Mouse (Mus musculus) hindbrain, postnatal 0 days (tissue): ENCODE data around the gene Tmeff1. TPM values are rescaled to one million over a fixed set of nuclear protein-coding genes. Genes with fewer than 3 reads are reported as not detected.

ENCODE experiments used
- ATAC-seq: fragments of 200-750 bp; cut with Nextera tagmentation; 2 replicates; pipeline ENCODE4 v1.8.0; 2017; ENCODE audit warnings: mild to moderate bottlenecking, moderate TSS enrichment, moderate library complexity
- DNase-seq: peaks from one replicate; pipeline ENCODE4 v3.0.0-alpha.2; 2015; ENCODE audit warnings: low spot score
- H3K27ac ChIP-seq: fragments of 300-500 bp; sonication (generic); 2 replicates; pipeline ENCODE4 v1.5.1; 2014; ENCODE audit warnings: mild to moderate bottlenecking
- H3K27me3 ChIP-seq: fragments of 300-500 bp; sonication (generic); 2 replicates; pipeline ENCODE4 v1.6.1; 2014; ENCODE audit warnings: low read length, mixed read lengths; ENCODE audit not compliant: insufficient read depth
- H3K36me3 ChIP-seq: fragments of 300-500 bp; sonication (generic); 2 replicates; pipeline ENCODE4 v1.6.1; 2014; ENCODE audit warnings: low read length, mixed read lengths; ENCODE audit not compliant: insufficient read depth
- H3K4me1 ChIP-seq: fragments of 300-500 bp; sonication (generic); 2 replicates; pipeline ENCODE4 v1.6.1; 2014; ENCODE audit warnings: antibody characterized with exemption, low read length, mixed read lengths; ENCODE audit not compliant: insufficient read depth
- H3K4me2 ChIP-seq: fragments of 300-500 bp; sonication (generic); 2 replicates; pipeline ENCODE4 v1.6.1; 2014; ENCODE audit warnings: low read depth, mild to moderate bottlenecking, low read length, moderate library complexity, mixed read lengths
- H3K4me3 ChIP-seq: fragments of 300-500 bp; sonication (generic); 2 replicates; pipeline ENCODE4 v1.5.1; 2014; ENCODE audit warnings: low read length
- H3K9ac ChIP-seq: fragments of 300-500 bp; sonication (generic); replicated peaks from 2 replicates; pipeline ENCODE4 v1.6.1; 2014; ENCODE audit warnings: mild to moderate bottlenecking, low read length, moderate library complexity, mixed read lengths
- H3K9me3 ChIP-seq: fragments of 300-500 bp; sonication (generic); 2 replicates; pipeline ENCODE4 v1.6.1; 2016; ENCODE audit warnings: low read length, mixed read lengths
- CTCF ChIP-seq: IDR thresholded peaks from 2 replicates; pipeline ENCODE4 v1.5.1; 2016; ENCODE audit warnings: antibody characterized with exemption, control low read depth, low read depth
- WGBS: fragments of 180-500 bp; shearing (Covaris S2); extraction: QIAGEN DNeasy Blood & Tissue Kit; methylation state at CpG from one replicate; pipeline ENCODE4 v1.1.7; 2014; 5-methylcytosine and 5-hydroxymethylcytosine counted together
- polyA plus RNA-seq: library from polyadenylated mRNA; unstranded; fragments of >200 nt; fragmentation: Nextera tagmentation; extraction: Ambion mirVana; gene quantifications from 2 replicates; pipeline ENCODE4 v1.2.1, GENCODE M21; 2015
- total RNA-seq: library from RNA; depleted of rRNA; stranded (reverse); fragments of >200 nt; gene quantifications from 2 replicates; pipeline ENCODE4 v1.2.3, GENCODE M21; 2014; rRNA removed

Tmeff1 gene
- total and polyA plus RNA-seq, 2 experiments from 2014 or later = 193 to 195 TPM

GRCm38 (mm10) chr4:48684593-48685187 is 99.7 kb downstream of the Tmeff1 start:
- Histone ChIP-seq H3K4me2 (no peak overlapping the region), H3K9ac (no peak overlapping the region), H3K36me3 (no peaks in the 10 kb centered on the region), H3K4me3 (no peak overlapping the region), H3K27ac (no peak overlapping the region), H3K9me3 (no peaks in the 10 kb centered on the region), H3K4me1 (no peaks in the 10 kb centered on the region), H3K27me3 (no peaks in the 10 kb centered on the region)
- DNase-seq (no peak), ATAC-seq (no peak)
- WGBS = 85% methylated on average over 7 of the region's 7 CpGs
- TF ChIP-seq CTCF = no peak

GRCm38 (mm10) chr4:48688148-48688547 is 103.2 kb downstream of the Tmeff1 start:
- H3K27ac ChIP-seq = no peak overlapping the region

GRCm38 (mm10) chr4:48690640-48691039 is 105.7 kb downstream of the Tmeff1 start:
- H3K27ac ChIP-seq = no peak overlapping the region
- 48% methylated on average over 9 of the region's 9 CpGs for WGBS
- DNase-seq (peak; percentile 93), ATAC-seq (peak; percentile 85)
- H3K9ac ChIP-seq = no peak overlapping the region
- no peaks in the 10 kb centered on the region for H3K36me3 ChIP-seq
- H3K4me3 ChIP-seq = no peak overlapping the region
- TF ChIP-seq CTCF = peak; percentile 82
- H3K27me3 ChIP-seq = no peaks in the 10 kb centered on the region
- H3K9me3 ChIP-seq = no peaks in the 10 kb centered on the region
- no peaks in the 10 kb centered on the region for H3K4me1 ChIP-seq
- H3K4me2 ChIP-seq = no peak overlapping the region

More at GRCm38 (mm10) chr4:48688148-48688547, 103.2 kb downstream of the Tmeff1 start:
- H3K36me3 ChIP-seq = no peaks in the 10 kb centered on the region
- DNase-seq = no peak
- H3K27me3 ChIP-seq = no peaks in the 10 kb centered on the region
- H3K4me3 ChIP-seq = no peak overlapping the region
- ATAC-seq = no peak
- 79% methylated on average over 6 of the region's 6 CpGs for WGBS
- H3K4me1 ChIP-seq = no peaks in the 10 kb centered on the region
- TF ChIP-seq CTCF = no peak
- H3K9ac ChIP-seq = no peak overlapping the region
- H3K4me2 ChIP-seq = no peak overlapping the region
- no peaks in the 10 kb centered on the region for H3K9me3 ChIP-seq

GRCm38 (mm10) chr4:48691793-48692437 is 106.9 kb downstream of the Tmeff1 start:
- ATAC-seq = peak; percentile 77
- no peak overlapping the region for H3K27ac ChIP-seq
- H3K27me3 ChIP-seq = no peaks in the 10 kb centered on the region

GRCm38 (mm10) chr4:48692736-48693292 is 107.8 kb downstream of the Tmeff1 start:
- no peak overlapping the region for H3K9ac ChIP-seq
- no peaks in the 10 kb centered on the region for H3K9me3 ChIP-seq
- H3K4me1 ChIP-seq = no peaks in the 10 kb centered on the region
- DNase-seq (peak; percentile 26), ATAC-seq (no peak)
- no peak overlapping the region for H3K27ac ChIP-seq
- no peaks in the 10 kb centered on the region for H3K36me3 ChIP-seq
- no peaks in the 10 kb centered on the region for H3K27me3 ChIP-seq
- no peak for TF ChIP-seq CTCF
- H3K4me2 ChIP-seq = no peak overlapping the region
- H3K4me3 ChIP-seq = no peak overlapping the region
- WGBS = 35% methylated on average over 9 of the region's 9 CpGs

More at GRCm38 (mm10) chr4:48691793-48692437, 106.9 kb downstream of the Tmeff1 start:
- H3K4me3 ChIP-seq = no peak overlapping the region
- H3K9ac ChIP-seq = no peak overlapping the region
- TF ChIP-seq CTCF = peak; percentile 90
- WGBS = 38% methylated on average over 7 of the region's 7 CpGs
- no peaks in the 10 kb centered on the region for H3K9me3 ChIP-seq
- H3K36me3 ChIP-seq = no peaks in the 10 kb centered on the region
- H3K4me1 ChIP-seq = no peaks in the 10 kb centered on the region
- no peak overlapping the region for H3K4me2 ChIP-seq
- peak; percentile 89 for DNase-seq

- TF ChIP-seq CTCF = no peak
- Histone ChIP-seq H3K4me2 (no peak overlapping the region), H3K27ac (no peak overlapping the region), H3K9me3 (no peaks in the 10 kb centered on the region), H3K4me1 (no peaks in the 10 kb centered on the region), H3K4me3 (no peak overlapping the region), H3K9ac (no peak overlapping the region), H3K36me3 (no peaks in the 10 kb centered on the region), H3K27me3 (no peaks in the 10 kb centered on the region)
- DNase-seq (no peak), ATAC-seq (no peak)
- 85% methylated on average over 3 of the region's 3 CpGs for WGBS
Measured at GRCm38 (mm10) chr4:48696706-48697105, 111.7 kb downstream of the Tmeff1 start.

GRCm38 (mm10) chr4:48697302-48697701 is 112.3 kb downstream of the Tmeff1 start:
- no peaks in the 10 kb centered on the region for H3K9me3 ChIP-seq
- TF ChIP-seq CTCF = no peak
- H3K4me3 ChIP-seq = no peak overlapping the region
- no peak for ATAC-seq
- DNase-seq = no peak
- no peaks in the 10 kb centered on the region for H3K4me1 ChIP-seq
- H3K27me3 ChIP-seq = no peaks in the 10 kb centered on the region
- no peak overlapping the region for H3K4me2 ChIP-seq
- H3K27ac ChIP-seq = no peak overlapping the region
- H3K36me3 ChIP-seq = no peaks in the 10 kb centered on the region
- H3K9ac ChIP-seq = no peak overlapping the region
- WGBS = 70% methylated on average over 11 of the region's 11 CpGs

Other genes with a start within 250 kb of the Tmeff1 start
- gene Tex10, start 111.7 kb upstream of the Tmeff1 start, total RNA-seq = 21.5 and 24.2 TPM in 2 replicates
- gene Tex10, start 111.7 kb upstream of the Tmeff1 start, polyA plus RNA-seq = 19.7 and 21.6 TPM in 2 replicates
- gene Msantd3, start 45.2 kb upstream of the Tmeff1 start, total RNA-seq = 25.1 and 28.1 TPM in 2 replicates
- gene Msantd3, start 45.2 kb upstream of the Tmeff1 start, polyA plus RNA-seq = 27.3 and 30.4 TPM in 2 replicates
- 0.42 and 0.54 TPM in 2 replicates for gene Cavin4, start 78.3 kb downstream of the Tmeff1 start, total RNA-seq
- 0.95 and 1.4 TPM in 2 replicates for gene Cavin4, start 78.3 kb downstream of the Tmeff1 start, polyA plus RNA-seq